Mouse (Mus musculus) macrophage (primary cell): Measurements from ENCODE around the gene Itgb6. TPM values are rescaled to one million over a fixed set of nuclear protein-coding genes. Genes with fewer than 3 reads are reported as not detected.
A peak's percentile ranks its signal among the peaks of the same experiment; 100 is the strongest.

Experiments used
- H3K27ac ChIP-seq: fragments of 350-480 bp; formaldehyde crosslinking; 2 replicates; pipeline ENCODE4 v1.9.0; 2021
- H3K36me3 ChIP-seq: fragments of 350-480 bp; formaldehyde crosslinking; 2 replicates; pipeline ENCODE4 v1.9.0; 2021; ENCODE audit errors: inconsistent target
- H3K4me3 ChIP-seq: fragments of 350-480 bp; formaldehyde crosslinking; 2 replicates; pipeline ENCODE4 v1.9.0; 2021; ENCODE audit errors: inconsistent target
- H3K79me2 ChIP-seq: fragments of 350-480 bp; formaldehyde crosslinking; 2 replicates; pipeline ENCODE4 v1.9.0; 2021; ENCODE audit errors: inconsistent target
- WGBS: methylation state at CpG from one replicate; pipeline ENCODE4 v1.1.7; 2026; ENCODE audit warnings: inconsistent platforms; ENCODE audit not compliant: missing documents; 5-methylcytosine and 5-hydroxymethylcytosine counted together
- polyA plus RNA-seq: library from polyadenylated mRNA; stranded (reverse); fragments of 250-400 nt; gene quantifications from 3 replicates; pipeline ENCODE4 v1.2.4, GENCODE M21; 2018; ENCODE audit warnings: inconsistent platforms

The Itgb6 gene
- polyA plus RNA-seq, 1 experiment from 2014 or later = not detected

GRCm38 (mm10) chr2:60583416-60583815 is 139.0 kb downstream of the Itgb6 start:
- 84% methylated on average over 4 of the region's 4 CpGs for WGBS
- Histone ChIP-seq H3K27ac (no peak overlapping the region), H3K4me3 (no peak overlapping the region), H3K79me2 (no peaks in the 10 kb centered on the region), H3K36me3 (no peaks in the 10 kb centered on the region)

- 26% methylated on average over 4 of the region's 4 CpGs for WGBS
- H3K36me3 ChIP-seq = no peaks in the 10 kb centered on the region
- H3K27ac ChIP-seq = no peak overlapping the region
- H3K79me2 ChIP-seq = no peaks in the 10 kb centered on the region
- no peak overlapping the region for H3K4me3 ChIP-seq
Measured at GRCm38 (mm10) chr2:60554561-60554960, 167.9 kb downstream of the Itgb6 start.

- H3K4me3 ChIP-seq = peak within 1 kb of the TSS; percentile 3; the same call in 1 of the 2 replicates
- 23% methylated on average over 33 of the region's 33 CpGs for WGBS
Measured at GRCm38 (mm10) chr2:60552902-60553682, 169.4 kb downstream of the Itgb6 start, which contains the start of gene Pla2r1. TSS of gene Pla2r1 (minus strand) at chr2:60553308.

GRCm38 (mm10) chr2:60552177-60552901 is 170.1 kb downstream of the Itgb6 start:
- H3K27ac ChIP-seq = no peak overlapping the region
- H3K36me3 ChIP-seq = no peaks in the 10 kb centered on the region
- H3K4me3 ChIP-seq = no peak overlapping the region
- H3K79me2 ChIP-seq = no peaks in the 10 kb centered on the region
- 80% methylated on average over 21 of the region's 21 CpGs for WGBS

More at GRCm38 (mm10) chr2:60552902-60553682, 169.4 kb downstream of the Itgb6 start, which contains the start of gene Pla2r1:
- Histone ChIP-seq H3K79me2 (no peaks in the 10 kb centered on the region), H3K27ac (no peak within 1 kb of the TSS), H3K36me3 (no peaks in the 10 kb centered on the region)

- 96% methylated on average over 2 of the region's 2 CpGs for WGBS
Measured at GRCm38 (mm10) chr2:60551673-60552072, 170.8 kb downstream of the Itgb6 start.

GRCm38 (mm10) chr2:60550521-60550920 is 171.9 kb downstream of the Itgb6 start:
- Histone ChIP-seq H3K36me3 (no peaks in the 10 kb centered on the region), H3K4me3 (no peak overlapping the region), H3K79me2 (no peaks in the 10 kb centered on the region), H3K27ac (no peak overlapping the region)
- WGBS = 96% methylated on average over 8 of the region's 8 CpGs

More at GRCm38 (mm10) chr2:60551673-60552072, 170.8 kb downstream of the Itgb6 start:
- no peaks in the 10 kb centered on the region for H3K36me3 ChIP-seq
- no peak overlapping the region for H3K27ac ChIP-seq
- no peaks in the 10 kb centered on the region for H3K79me2 ChIP-seq
- no peak overlapping the region for H3K4me3 ChIP-seq

GRCm38 (mm10) chr2:60549851-60550250 is 172.6 kb downstream of the Itgb6 start:
- H3K36me3 ChIP-seq = no peaks in the 10 kb centered on the region
- H3K27ac ChIP-seq = no peak overlapping the region
- no peak overlapping the region for H3K4me3 ChIP-seq
- WGBS = 84% methylated on average over 2 of the region's 2 CpGs
- H3K79me2 ChIP-seq = no peaks in the 10 kb centered on the region

Other genes with a start within 250 kb of the Itgb6 start
- 0.23 to 0.50 TPM (median 0.48 TPM) in 3 replicates for gene Pla2r1, start 169.3 kb downstream of the Itgb6 start, polyA plus RNA-seq
- 83.2 to 170 TPM (median 149 TPM) in 3 replicates for gene Rbms1, start 240.5 kb upstream of the Itgb6 start, polyA plus RNA-seq